Mouse (Mus musculus): ENCODE measurements at regions not wholly inside any gene's neighbourhood (a gene's known extent, or its start where the extent isn't known, plus 50 kb on each side); places are given as distances from the start of the nearest gene placed in this dataset.

DNA sequence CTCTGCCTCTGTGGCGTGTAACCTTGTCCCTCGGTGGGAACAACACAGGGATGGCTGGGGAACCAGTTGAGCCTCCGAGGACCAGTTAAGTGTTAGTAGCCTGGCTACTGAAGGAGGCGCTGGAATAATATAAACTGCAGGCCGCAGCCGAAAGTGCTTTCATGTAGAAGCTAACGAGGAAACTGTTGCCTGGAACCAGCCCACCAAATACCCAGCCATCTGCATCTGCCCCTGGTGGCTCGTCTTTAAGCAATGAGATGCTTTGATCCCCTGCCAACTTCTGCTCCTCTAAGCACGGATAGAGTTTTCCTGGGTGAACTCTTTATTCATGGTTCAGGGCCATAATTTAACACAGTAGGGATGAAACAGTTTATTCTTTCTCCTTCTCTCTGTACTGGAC is 137.2 kb upstream of the Prok2 start:
- TF ChIP-seq ZNF384 (IDR thresholded peaks at IDR 0.05; ENCODE audit: low read depth, low read length) (no peak), MAFK (IDR thresholded peaks at IDR 0.05; ENCODE audit: insufficient read depth, low read depth, low read length) (no peak), ZC3H11A (IDR thresholded peaks at IDR 0.05; ENCODE audit: borderline replicate concordance, low read depth, low read length) (no peak), HCFC1 (IDR thresholded peaks at IDR 0.05; ENCODE audit: borderline replicate concordance, insufficient read depth, low read length) (no peak), CHD2 (IDR thresholded peaks at IDR 0.05; ENCODE audit: low read depth, low read length) (no peak)
- Histone ChIP-seq H3K27ac (ENCODE audit: insufficient read depth, low read depth, low read length, poor library complexity, severe bottlenecking) (no peak overlapping the region), H3K36me3 (ENCODE audit: control insufficient read depth, insufficient read depth, low read length, poor library complexity, severe bottlenecking) (no peaks in the 10 kb centered on the region), H3K4me1 (ENCODE audit: control insufficient read depth in 2 of 2, insufficient read depth in 2 of 2, low read length in 2 of 2, poor library complexity in 1 of 2) (no peaks in the 10 kb centered on the region), H3K9me3 (ENCODE audit: control insufficient read depth, insufficient read depth, low read depth, low read length) (no peaks in the 10 kb centered on the region), H3K9ac (ENCODE audit: insufficient read depth, low read depth, low read length, poor library complexity, severe bottlenecking) (no peak overlapping the region), H3K4me3 (ENCODE audit: insufficient read depth in 1 of 2, low read depth in 1 of 2, low read length in 2 of 2, poor library complexity in 1 of 2, severe bottlenecking in 1 of 2) (no peak overlapping the region)
- in situ Hi-C loops (cut with MboI; ENCODE audit: low sequenced_read_pairs in 2 of 2, unreplicated experiment in 2 of 2) = no loop called here
- no peak for DNase-seq (ENCODE audit: low read depth, low spot score)

DNA sequence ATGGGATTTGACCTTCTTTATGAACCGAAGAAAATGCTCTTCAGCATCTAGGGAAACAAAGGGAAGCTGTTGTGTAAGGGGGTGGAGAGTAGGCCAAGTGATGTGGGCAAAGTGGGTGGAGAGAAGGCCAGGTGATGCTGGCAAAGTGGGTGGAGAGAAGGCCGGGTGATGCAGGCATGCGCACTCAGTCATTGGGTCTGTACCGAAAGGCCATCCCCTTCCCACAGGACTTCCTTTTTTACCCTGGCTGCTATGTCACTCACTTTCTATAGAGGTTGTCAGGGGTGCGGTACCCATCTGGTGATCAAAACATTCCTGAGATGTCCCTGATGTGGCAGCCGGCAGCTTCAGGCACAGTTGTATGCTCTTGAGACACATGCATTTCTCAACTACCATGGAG is 131.2 kb upstream of the Prok2 start:
- peaks cover 0 to 15% of the 10 kb centered on the region in 2 experiments; a peak in 3 of 4 replicates for H3K4me1 ChIP-seq (ENCODE audit: control insufficient read depth in 2 of 2, insufficient read depth in 2 of 2, low read length in 2 of 2, poor library complexity in 1 of 2)
- H3K9ac ChIP-seq (ENCODE audit: insufficient read depth, low read depth, low read length, poor library complexity, severe bottlenecking) = no peak overlapping the region
- TF ChIP-seq HCFC1 (IDR thresholded peaks at IDR 0.05; ENCODE audit: borderline replicate concordance, insufficient read depth, low read length) = no peak
- TF ChIP-seq ZC3H11A (IDR thresholded peaks at IDR 0.05; ENCODE audit: borderline replicate concordance, low read depth, low read length) = no peak
- no peak for TF ChIP-seq ZNF384 (IDR thresholded peaks at IDR 0.05; ENCODE audit: low read depth, low read length)
- TF ChIP-seq MAFK (IDR thresholded peaks at IDR 0.05; ENCODE audit: insufficient read depth, low read depth, low read length) = no peak
- no peak overlapping the region for H3K27ac ChIP-seq (ENCODE audit: insufficient read depth, low read depth, low read length, poor library complexity, severe bottlenecking)
- no peak overlapping the region for H3K4me3 ChIP-seq (ENCODE audit: insufficient read depth in 1 of 2, low read depth in 1 of 2, low read length in 2 of 2, poor library complexity in 1 of 2, severe bottlenecking in 1 of 2)
- peak; percentile 16 for DNase-seq (ENCODE audit: low read depth, low spot score)
- no peaks in the 10 kb centered on the region for H3K36me3 ChIP-seq (ENCODE audit: control insufficient read depth, insufficient read depth, low read length, poor library complexity, severe bottlenecking)
- in situ Hi-C loops (cut with MboI; ENCODE audit: low sequenced_read_pairs in 2 of 2, unreplicated experiment in 2 of 2) = no loop called here
- H3K9me3 ChIP-seq (ENCODE audit: control insufficient read depth, insufficient read depth, low read depth, low read length) = no peaks in the 10 kb centered on the region

DNA sequence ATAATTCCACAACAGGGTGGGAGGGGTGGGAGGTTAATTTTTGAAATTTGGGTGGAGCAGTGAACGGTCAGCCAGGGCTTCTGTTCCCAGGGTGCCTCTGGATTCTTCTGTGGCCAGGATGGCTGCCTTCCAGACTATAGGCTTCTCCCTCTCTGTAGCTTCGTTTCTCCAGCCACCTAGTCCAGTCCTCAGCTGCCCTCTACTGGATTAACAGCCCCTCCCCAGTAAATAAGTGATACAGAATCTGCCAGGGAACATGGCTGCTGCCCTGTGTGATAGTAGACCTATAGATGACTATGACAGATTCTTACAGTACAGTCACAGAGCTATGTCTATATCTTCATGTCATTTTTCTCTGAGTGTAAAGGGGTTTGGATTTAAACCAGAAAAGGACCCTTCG is 127.5 kb upstream of the Prok2 start:
- in situ Hi-C loops (cut with MboI; ENCODE audit: low sequenced_read_pairs in 2 of 2, unreplicated experiment in 2 of 2) = no loop called here
- no peak for DNase-seq (ENCODE audit: low read depth, low spot score)
- H3K9ac ChIP-seq (ENCODE audit: insufficient read depth, low read depth, low read length, poor library complexity, severe bottlenecking) = no peak overlapping the region
- no peaks in the 10 kb centered on the region for H3K9me3 ChIP-seq (ENCODE audit: control insufficient read depth, insufficient read depth, low read depth, low read length)
- H3K4me1 ChIP-seq (ENCODE audit: control insufficient read depth in 2 of 2, insufficient read depth in 2 of 2, low read length in 2 of 2, poor library complexity in 1 of 2) = peaks cover 0 to 15% of the 10 kb centered on the region in 2 experiments; a peak in 3 of 4 replicates
- H3K4me3 ChIP-seq (ENCODE audit: insufficient read depth in 1 of 2, low read depth in 1 of 2, low read length in 2 of 2, poor library complexity in 1 of 2, severe bottlenecking in 1 of 2) = no peak overlapping the region
- no peak for TF ChIP-seq MAFK (IDR thresholded peaks at IDR 0.05; ENCODE audit: insufficient read depth, low read depth, low read length)
- no peak for TF ChIP-seq HCFC1 (IDR thresholded peaks at IDR 0.05; ENCODE audit: borderline replicate concordance, insufficient read depth, low read length)
- TF ChIP-seq ZNF384 (IDR thresholded peaks at IDR 0.05; ENCODE audit: low read depth, low read length) = no peak
- TF ChIP-seq CHD2 (IDR thresholded peaks at IDR 0.05; ENCODE audit: low read depth, low read length) = no peak
- TF ChIP-seq ZC3H11A (IDR thresholded peaks at IDR 0.05; ENCODE audit: borderline replicate concordance, low read depth, low read length) = no peak
- no peaks in the 10 kb centered on the region for H3K36me3 ChIP-seq (ENCODE audit: control insufficient read depth, insufficient read depth, low read length, poor library complexity, severe bottlenecking)
- no peak overlapping the region for H3K27ac ChIP-seq (ENCODE audit: insufficient read depth, low read depth, low read length, poor library complexity, severe bottlenecking)

- Histone ChIP-seq H3K4me1 (ENCODE audit: control insufficient read depth in 2 of 2, insufficient read depth in 2 of 2, low read length in 2 of 2, poor library complexity in 1 of 2) (peaks cover 0 to 7% of the 10 kb centered on the region in 2 experiments; a peak in 3 of 4 replicates), H3K9me3 (ENCODE audit: control insufficient read depth, insufficient read depth, low read depth, low read length) (no peaks in the 10 kb centered on the region), H3K27ac (ENCODE audit: insufficient read depth, low read depth, low read length, poor library complexity, severe bottlenecking) (no peak overlapping the region), H3K9ac (ENCODE audit: insufficient read depth, low read depth, low read length, poor library complexity, severe bottlenecking) (no peak overlapping the region), H3K36me3 (ENCODE audit: control insufficient read depth, insufficient read depth, low read length, poor library complexity, severe bottlenecking) (no peaks in the 10 kb centered on the region), H3K4me3 (ENCODE audit: insufficient read depth in 1 of 2, low read depth in 1 of 2, low read length in 2 of 2, poor library complexity in 1 of 2, severe bottlenecking in 1 of 2) (no peak overlapping the region)
- TF ChIP-seq ZC3H11A (IDR thresholded peaks at IDR 0.05; ENCODE audit: borderline replicate concordance, low read depth, low read length) = no peak
- TF ChIP-seq MAFK (IDR thresholded peaks at IDR 0.05; ENCODE audit: insufficient read depth, low read depth, low read length) = no peak
- TF ChIP-seq CHD2 (IDR thresholded peaks at IDR 0.05; ENCODE audit: low read depth, low read length) = no peak
- TF ChIP-seq ZNF384 (IDR thresholded peaks at IDR 0.05; ENCODE audit: low read depth, low read length) = no peak
- TF ChIP-seq HCFC1 (IDR thresholded peaks at IDR 0.05; ENCODE audit: borderline replicate concordance, insufficient read depth, low read length) = no peak
- in situ Hi-C loops (cut with MboI; ENCODE audit: low sequenced_read_pairs in 2 of 2, unreplicated experiment in 2 of 2) = no loop called here
- no peak for DNase-seq (ENCODE audit: low read depth, low spot score)
Measured at GRCm38 (mm10) chr6:99850706-99851105, 124.5 kb upstream of the Prok2 start.

DNA sequence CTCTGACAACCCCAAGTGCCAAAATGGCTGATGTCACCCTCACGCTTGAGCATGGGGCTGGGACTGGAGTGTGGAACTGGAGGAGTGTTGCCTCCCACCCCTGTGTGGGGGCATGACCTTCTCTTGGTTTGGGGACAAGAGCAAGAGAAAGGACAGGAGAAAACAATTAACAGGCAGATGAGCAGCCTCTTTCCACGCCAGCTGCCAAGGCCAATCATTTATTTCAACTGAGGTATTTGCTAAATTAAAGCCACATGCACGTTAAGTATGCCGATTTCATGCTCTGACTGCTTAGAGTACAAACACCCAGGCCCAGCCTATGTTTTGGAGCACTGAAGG is 119.3 kb upstream of the Prok2 start:
- Histone ChIP-seq H3K36me3 (ENCODE audit: control insufficient read depth, insufficient read depth, low read length, poor library complexity, severe bottlenecking) (no peaks in the 10 kb centered on the region), H3K27ac (ENCODE audit: insufficient read depth, low read depth, low read length, poor library complexity, severe bottlenecking) (no peak overlapping the region), H3K4me1 (ENCODE audit: control insufficient read depth in 2 of 2, insufficient read depth in 2 of 2, low read length in 2 of 2, poor library complexity in 1 of 2) (no peaks in the 10 kb centered on the region), H3K9ac (ENCODE audit: insufficient read depth, low read depth, low read length, poor library complexity, severe bottlenecking) (no peak overlapping the region), H3K9me3 (ENCODE audit: control insufficient read depth, insufficient read depth, low read depth, low read length) (no peaks in the 10 kb centered on the region), H3K4me3 (ENCODE audit: insufficient read depth in 1 of 2, low read depth in 1 of 2, low read length in 2 of 2, poor library complexity in 1 of 2, severe bottlenecking in 1 of 2) (no peak overlapping the region)
- in situ Hi-C loops (cut with MboI; ENCODE audit: low sequenced_read_pairs in 2 of 2, unreplicated experiment in 2 of 2) = no loop called here
- TF ChIP-seq MAFK (IDR thresholded peaks at IDR 0.05; ENCODE audit: insufficient read depth, low read depth, low read length) = no peak
- no peak for TF ChIP-seq ZC3H11A (IDR thresholded peaks at IDR 0.05; ENCODE audit: borderline replicate concordance, low read depth, low read length)
- TF ChIP-seq CHD2 (IDR thresholded peaks at IDR 0.05; ENCODE audit: low read depth, low read length) = no peak
- TF ChIP-seq HCFC1 (IDR thresholded peaks at IDR 0.05; ENCODE audit: borderline replicate concordance, insufficient read depth, low read length) = no peak
- TF ChIP-seq ZNF384 (IDR thresholded peaks at IDR 0.05; ENCODE audit: low read depth, low read length) = no peak
- no peak for DNase-seq (ENCODE audit: low read depth, low spot score)
